Mouse (Mus musculus) heart, postnatal 25 days (tissue): Measurements from ENCODE around the gene Usp42. TPM values are rescaled to one million over a fixed set of nuclear protein-coding genes. Genes with fewer than 3 reads are reported as not detected.

Experiments used
- total RNA-seq, 2 experiments: library from RNA; stranded (reverse); gene quantifications; 2 replicates each; pipeline ENCODE4 v1.2.3; 2021

Usp42 gene
- total RNA-seq, 2 experiments from 2014 or later, result 6.7 to 7.3 TPM

Other genes starting within 250 kb of the Usp42 start
- 100 to 1,000 TPM; 215 to 235 TPM for gene Rac1, start 204.2 kb downstream of the Usp42 start, total RNA-seq
- 10 to 100 TPM; 43.8 to 44.9 TPM for gene Cyth3, start 109.8 kb downstream of the Usp42 start, total RNA-seq
- gene Eif2ak1, start 85.5 kb upstream of the Usp42 start, total RNA-seq, result 10 to 100 TPM; 18.2 TPM
- gene Ankrd61, start 165.4 kb upstream of the Usp42 start, total RNA-seq, result not detected
- gene Aimp2, start 177.6 kb upstream of the Usp42 start, total RNA-seq, result 10 to 100 TPM; 34.9 to 35.0 TPM
- 1 to 10 TPM; 3.8 to 3.9 TPM for gene Pms2, start 177.7 kb upstream of the Usp42 start, total RNA-seq
- gene Gm42421, start 195.9 kb upstream of the Usp42 start, total RNA-seq, result not detected
- under 1 TPM; 0.10 to 0.39 TPM for gene Rsph10b, start 200.8 kb upstream of the Usp42 start, total RNA-seq